Mouse (Mus musculus) forebrain, embryonic 16.5 days (tissue): ENCODE measurements at regions not wholly inside any gene's neighbourhood (a gene's known extent, or its start where the extent isn't known, plus 50 kb on each side); places are given as distances from the start of the nearest gene placed in this dataset.

ENCODE experiments used
- ATAC-seq: fragments of 200-750 bp; cut with Nextera tagmentation; 2 replicates; pipeline ENCODE4 v1.8.0; 2017; ENCODE audit warnings: mild to moderate bottlenecking, moderate library complexity
- H3K27ac ChIP-seq: fragments of 300-500 bp; sonication (generic); 2 replicates; pipeline ENCODE4 v1.5.1; 2014; ENCODE audit warnings: low read length, control low read depth
- H3K27me3 ChIP-seq: fragments of 300-500 bp; sonication (generic); replicated peaks from 2 replicates; pipeline ENCODE4 v1.6.1; 2014; ENCODE audit warnings: low read length; ENCODE audit not compliant: control insufficient read depth, insufficient read depth
- H3K36me3 ChIP-seq: fragments of 300-500 bp; sonication (generic); 2 replicates; pipeline ENCODE4 v1.6.1; 2014; ENCODE audit not compliant: control insufficient read depth, insufficient read depth
- H3K4me1 ChIP-seq: fragments of 300-500 bp; sonication (generic); replicated peaks from 2 replicates; pipeline ENCODE4 v1.6.1; 2014; ENCODE audit warnings: low read length; ENCODE audit not compliant: control insufficient read depth, insufficient read depth
- H3K4me2 ChIP-seq: fragments of 300-500 bp; sonication (generic); 2 replicates; pipeline ENCODE4 v1.6.1; 2014; ENCODE audit warnings: mild to moderate bottlenecking, low read length, control low read depth
- H3K4me3 ChIP-seq: fragments of 300-500 bp; sonication (generic); replicated peaks from 2 replicates; pipeline ENCODE4 v1.5.1; 2014; ENCODE audit warnings: mild to moderate bottlenecking, low read length, control low read depth
- H3K9ac ChIP-seq: fragments of 300-500 bp; sonication (generic); replicated peaks from 2 replicates; pipeline ENCODE4 v1.6.1; 2014; ENCODE audit warnings: low read depth, low read length, control low read depth
- H3K9me3 ChIP-seq: fragments of 300-500 bp; sonication (generic); 2 replicates; pipeline ENCODE4 v1.6.1; 2016; ENCODE audit warnings: low read length; ENCODE audit not compliant: control insufficient read depth
- WGBS: fragments of 180-500 bp; shearing (Covaris S2); extraction: QIAGEN DNeasy Blood & Tissue Kit; methylation state at CpG from one replicate; pipeline ENCODE4 v1.1.7; 2014; 5-methylcytosine and 5-hydroxymethylcytosine counted together

DNA sequence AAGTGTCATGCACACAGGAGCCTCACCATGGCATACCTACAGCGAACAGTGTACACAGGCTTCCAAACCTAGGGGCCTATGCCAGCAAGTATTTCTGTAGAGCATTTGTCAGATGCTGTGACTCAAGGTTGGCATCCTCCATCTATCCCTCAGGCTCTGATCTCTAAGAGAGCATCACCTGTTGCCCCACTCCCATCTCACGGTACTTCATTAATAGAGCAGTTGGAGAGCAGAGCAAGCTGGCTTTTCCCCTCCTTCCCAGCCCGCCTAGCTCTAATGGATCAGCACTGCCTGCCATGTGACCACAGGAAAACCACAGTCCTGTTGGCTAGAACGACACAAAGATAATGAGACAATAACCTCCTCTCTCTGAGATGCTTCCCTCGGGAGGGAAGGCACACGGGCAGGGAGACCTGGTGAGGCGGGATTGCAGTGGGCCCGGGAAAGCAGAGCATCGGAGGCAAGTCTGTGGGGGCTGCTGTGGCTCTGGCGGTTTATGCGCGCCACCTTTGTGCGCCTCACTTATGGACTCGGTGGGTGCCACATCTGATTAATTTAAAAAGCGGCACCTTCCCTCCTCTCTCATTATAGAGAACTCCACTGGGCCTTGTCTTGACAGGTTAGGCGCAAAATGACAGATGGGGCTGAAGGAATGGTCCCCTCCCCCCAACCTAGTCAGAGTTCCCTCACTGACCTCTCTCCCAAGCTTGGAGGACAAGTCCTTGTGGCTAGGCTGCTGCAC, 104.8 kb upstream of the Mb21d2 start:
- H3K27ac ChIP-seq = no peak overlapping the region
- ATAC-seq = peak; percentile 15; the same call in 1 of the 2 replicates
- no peaks in the 10 kb centered on the region for H3K4me1 ChIP-seq
- no peaks in the 10 kb centered on the region for H3K27me3 ChIP-seq
- no peak overlapping the region for H3K4me2 ChIP-seq
- 54% methylated on average over 16 of the region's 16 CpGs for WGBS
- H3K4me3 ChIP-seq = no peak overlapping the region
- H3K9ac ChIP-seq = no peak overlapping the region
- no peaks in the 10 kb centered on the region for H3K36me3 ChIP-seq
- H3K9me3 ChIP-seq = no peaks in the 10 kb centered on the region

DNA sequence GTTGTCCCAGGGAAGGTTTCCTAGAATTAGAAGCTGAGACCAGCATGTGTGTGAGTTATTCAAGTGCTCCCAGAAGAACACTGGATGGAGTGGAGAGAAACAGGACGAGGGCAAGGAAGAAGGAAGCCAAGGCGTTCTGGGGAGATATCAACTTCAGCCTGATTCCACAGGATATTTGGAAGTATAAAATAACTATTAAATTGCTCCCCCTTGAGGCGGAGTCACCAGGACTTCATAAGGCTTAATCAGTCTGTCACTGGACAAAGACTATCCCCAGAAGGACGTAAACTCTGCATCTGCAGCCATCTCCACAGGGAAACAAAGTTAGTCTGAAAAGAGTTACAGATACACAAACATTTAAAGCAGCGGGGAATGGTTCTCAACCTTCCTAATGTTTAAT, 103.9 kb upstream of the Mb21d2 start:
- H3K9ac ChIP-seq = no peak overlapping the region
- ATAC-seq = no peak
- no peaks in the 10 kb centered on the region for H3K27me3 ChIP-seq
- H3K27ac ChIP-seq = no peak overlapping the region
- H3K4me3 ChIP-seq = no peak overlapping the region
- no peaks in the 10 kb centered on the region for H3K9me3 ChIP-seq
- no peak overlapping the region for H3K4me2 ChIP-seq
- H3K36me3 ChIP-seq = no peaks in the 10 kb centered on the region
- 78% methylated on average over 5 of the region's 5 CpGs for WGBS
- no peaks in the 10 kb centered on the region for H3K4me1 ChIP-seq

DNA sequence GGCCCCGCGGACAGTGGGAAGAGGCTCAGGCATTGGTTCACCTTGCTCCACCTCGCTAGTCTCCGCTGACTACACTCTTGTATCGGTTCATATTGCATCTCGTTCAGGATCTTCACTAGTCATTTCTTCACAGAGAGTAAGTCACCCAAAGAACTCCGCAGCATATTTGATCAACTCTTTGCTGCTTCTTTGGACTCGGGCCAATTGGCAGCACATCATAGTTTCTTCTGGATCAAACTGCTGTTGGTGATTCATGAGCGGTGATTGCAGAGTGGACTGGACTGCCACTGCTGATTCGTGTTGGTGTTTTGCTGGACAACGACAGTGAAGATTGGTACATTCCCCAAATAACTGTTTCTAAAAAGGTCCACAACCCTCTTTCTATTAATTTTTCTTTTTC, 98.4 kb upstream of the Mb21d2 start:
- no peaks in the 10 kb centered on the region for H3K4me1 ChIP-seq
- no peaks in the 10 kb centered on the region for H3K9me3 ChIP-seq
- no peak for ATAC-seq
- no peaks in the 10 kb centered on the region for H3K27me3 ChIP-seq
- H3K27ac ChIP-seq = no peak overlapping the region
- WGBS = 81% methylated on average over 11 of the region's 11 CpGs
- no peak overlapping the region for H3K4me3 ChIP-seq
- no peak overlapping the region for H3K4me2 ChIP-seq
- H3K36me3 ChIP-seq = no peaks in the 10 kb centered on the region
- H3K9ac ChIP-seq = no peak overlapping the region

DNA sequence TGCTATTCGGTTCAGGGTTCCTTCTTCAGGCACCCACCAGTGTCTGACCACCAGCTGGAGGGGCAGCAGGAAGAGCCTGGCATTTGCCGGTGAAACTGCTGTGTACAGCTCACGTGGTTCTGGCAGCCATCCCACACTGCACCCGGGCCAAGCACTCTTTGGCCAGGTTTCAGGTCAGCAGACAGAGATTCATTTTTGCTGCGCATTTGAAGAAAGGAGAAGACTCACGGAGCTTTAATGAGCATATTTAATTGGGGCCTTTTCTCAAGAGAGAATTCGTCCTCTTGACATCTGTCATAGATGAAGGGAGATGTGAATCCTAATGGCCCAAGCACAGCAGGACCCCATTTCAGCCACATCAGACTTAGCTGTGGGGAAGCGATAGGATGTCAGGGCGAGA, 71.8 kb upstream of the Mb21d2 start:
- Histone ChIP-seq H3K4me2 (no peak overlapping the region), H3K9me3 (no peaks in the 10 kb centered on the region), H3K4me3 (no peak overlapping the region), H3K27me3 (no peaks in the 10 kb centered on the region), H3K27ac (no peak overlapping the region), H3K4me1 (peaks cover 4% of the 10 kb centered on the region; the same call in 1 of the 2 replicates), H3K9ac (no peak overlapping the region), H3K36me3 (no peaks in the 10 kb centered on the region)
- 31% methylated on average over 9 of the region's 9 CpGs for WGBS
- ATAC-seq = peak; percentile 57

DNA sequence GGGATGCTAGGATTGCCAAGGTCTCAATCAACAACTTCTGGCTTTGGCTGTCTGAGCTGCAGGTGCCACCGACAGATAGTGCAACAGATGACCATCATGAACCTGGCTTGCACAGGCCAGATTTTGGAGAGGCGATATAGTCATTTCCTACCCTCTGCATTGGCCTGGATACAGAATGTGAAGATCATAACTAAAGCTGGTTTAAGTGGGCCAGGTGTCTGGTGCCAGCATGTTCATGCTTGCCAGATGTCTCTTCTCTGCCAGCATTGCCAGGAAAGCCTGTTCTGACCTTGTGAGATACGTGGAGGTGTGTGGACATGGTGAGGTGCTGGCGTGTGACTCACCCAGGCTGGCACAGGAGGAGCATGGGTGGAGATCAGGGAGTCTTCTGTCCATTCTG, 70.2 kb upstream of the Mb21d2 start:
- Histone ChIP-seq H3K4me2 (no peak overlapping the region), H3K36me3 (no peaks in the 10 kb centered on the region), H3K27me3 (no peaks in the 10 kb centered on the region), H3K4me1 (peaks cover 4% of the 10 kb centered on the region; the same call in 1 of the 2 replicates), H3K4me3 (no peak overlapping the region), H3K9me3 (no peaks in the 10 kb centered on the region), H3K27ac (no peak overlapping the region), H3K9ac (no peak overlapping the region)
- no peak for ATAC-seq
- 85% methylated on average over 4 of the region's 4 CpGs for WGBS

DNA sequence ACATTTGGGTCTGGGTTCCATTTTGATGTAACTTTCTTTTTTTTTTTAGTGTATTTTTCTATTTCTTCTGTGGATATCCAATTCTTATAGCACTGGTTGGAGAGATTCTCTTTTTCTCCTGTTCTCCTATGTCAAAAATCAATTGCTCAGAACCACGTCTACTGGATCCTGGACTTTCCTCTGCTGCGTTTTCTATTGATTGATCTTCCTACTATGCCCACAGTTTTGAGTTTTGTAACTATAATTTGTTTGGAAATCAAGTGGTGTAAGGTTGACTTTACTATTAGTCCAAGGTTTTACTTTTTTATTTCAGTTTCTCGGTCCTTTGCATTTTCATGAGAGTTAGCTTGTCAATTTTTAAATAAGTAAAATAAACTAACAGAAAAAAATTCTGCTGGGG, 67.2 kb upstream of the Mb21d2 start:
- Histone ChIP-seq H3K36me3 (no peaks in the 10 kb centered on the region), H3K9ac (no peak overlapping the region), H3K27me3 (no peaks in the 10 kb centered on the region), H3K9me3 (no peaks in the 10 kb centered on the region), H3K4me3 (no peak overlapping the region), H3K4me2 (no peak overlapping the region), H3K27ac (no peak overlapping the region), H3K4me1 (peaks cover 4% of the 10 kb centered on the region; the same call in 1 of the 2 replicates)
- ATAC-seq = no peak
- WGBS = 90% methylated on average over 3 of the region's 3 CpGs

DNA sequence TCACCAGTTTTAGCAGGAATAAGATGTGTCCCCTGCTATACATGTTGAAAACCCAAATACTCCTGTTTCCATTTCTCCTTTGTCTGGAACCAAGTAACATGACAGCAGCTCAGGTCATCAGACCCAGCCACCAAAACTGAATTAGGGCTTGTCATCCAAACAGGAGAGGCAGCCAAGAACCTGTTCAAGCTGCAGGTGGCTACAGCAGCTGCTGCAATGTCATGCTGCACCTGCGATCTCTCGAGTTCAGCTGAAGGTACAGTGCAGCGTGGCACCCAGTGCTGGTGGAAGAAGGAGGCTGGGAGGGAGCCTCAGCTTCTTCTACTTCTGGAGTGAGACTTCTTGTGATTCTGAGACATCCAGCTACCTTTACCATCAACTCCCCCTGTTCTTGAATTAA, 61.2 kb upstream of the Mb21d2 start:
- ATAC-seq = no peak
- Histone ChIP-seq H3K36me3 (no peaks in the 10 kb centered on the region), H3K4me1 (no peaks in the 10 kb centered on the region), H3K27me3 (no peaks in the 10 kb centered on the region), H3K4me3 (no peak overlapping the region), H3K4me2 (no peak overlapping the region), H3K27ac (no peak overlapping the region), H3K9ac (no peak overlapping the region), H3K9me3 (no peaks in the 10 kb centered on the region)
- 86% methylated on average over 3 of the region's 3 CpGs for WGBS

DNA sequence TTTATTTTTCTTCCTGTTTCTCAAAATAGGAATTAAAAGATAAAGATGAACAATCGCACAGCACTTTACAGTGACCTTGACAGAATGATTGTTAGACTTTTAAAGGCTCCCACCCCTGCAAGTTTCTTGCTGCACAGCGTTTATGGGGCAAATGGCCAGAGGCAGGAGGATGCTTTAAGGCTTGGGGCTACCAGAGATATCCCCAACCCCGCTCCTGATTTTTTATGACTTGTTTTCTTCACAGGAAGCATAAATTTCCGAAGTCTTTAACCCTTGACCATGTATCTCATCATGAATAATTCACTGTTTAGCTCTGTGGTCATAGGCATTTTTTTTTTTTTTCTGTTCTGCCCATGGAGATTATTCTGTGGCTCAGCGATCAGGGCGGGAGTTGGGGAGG, 55.5 kb upstream of the Mb21d2 start:
- no peaks in the 10 kb centered on the region for H3K9me3 ChIP-seq
- no peak overlapping the region for H3K9ac ChIP-seq
- no peak for ATAC-seq
- 61% methylated on average over 6 of the region's 6 CpGs for WGBS
- no peaks in the 10 kb centered on the region for H3K4me1 ChIP-seq
- H3K4me3 ChIP-seq = no peak overlapping the region
- H3K4me2 ChIP-seq = no peak overlapping the region
- H3K27me3 ChIP-seq = no peaks in the 10 kb centered on the region
- no peak overlapping the region for H3K27ac ChIP-seq
- no peaks in the 10 kb centered on the region for H3K36me3 ChIP-seq

DNA sequence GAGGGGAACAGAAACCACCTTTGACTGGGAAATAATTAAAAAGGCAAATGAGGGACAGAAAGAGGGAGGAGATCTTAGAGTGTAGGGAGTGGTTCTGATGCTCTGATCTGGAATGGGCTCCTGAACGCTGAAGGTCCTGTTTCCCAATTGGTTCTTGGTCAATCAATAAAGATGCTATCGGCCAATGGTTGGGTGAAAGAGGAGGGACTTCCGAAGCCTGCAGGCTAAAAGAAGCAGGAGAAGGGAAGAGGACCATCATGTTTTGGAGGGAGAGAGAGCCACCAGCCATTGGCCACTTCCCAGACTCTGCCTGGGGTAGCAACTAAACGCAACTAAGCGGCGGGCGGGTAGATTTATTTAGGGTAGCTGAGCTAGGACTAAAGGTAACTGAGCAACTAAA, 53.4 kb upstream of the Mb21d2 start:
- H3K4me2 ChIP-seq = no peak overlapping the region
- H3K9me3 ChIP-seq = no peaks in the 10 kb centered on the region
- no peak overlapping the region for H3K4me3 ChIP-seq
- H3K27me3 ChIP-seq = no peaks in the 10 kb centered on the region
- ATAC-seq = no peak
- H3K27ac ChIP-seq = no peak overlapping the region
- no peaks in the 10 kb centered on the region for H3K4me1 ChIP-seq
- 81% methylated on average over 7 of the region's 7 CpGs for whole genome bisulfite sequencing
- no peak overlapping the region for H3K9ac ChIP-seq
- H3K36me3 ChIP-seq = no peaks in the 10 kb centered on the region
